In genomic region chr9:45915659-45916058, GRCm38 (mm10) we compare ENCODE assay signal across 11 mouse cellular contexts.
"Had no signal": no experiment of that assay in that cellular context is flagged by ENCODE, and none has a peak within 500 bp of the region (broad histone marks: within the 10 kb centered on the region; RNA-seq: fewer than 3 reads in every experiment).

No protein-coding gene starts in this region.

- DNase-seq: liver, embryonic 13.5 days; liver, postnatal 0 days; lung, adult 2 months; lung, postnatal 14 days; lung, postnatal 36 days; right cerebral cortex, postnatal 25 days; right cerebral cortex, postnatal 4 days; spleen, adult 18-20 months; thymus, adult 18-20 months; thymus, postnatal 14 days; thymus, postnatal 4 days had no signal
